Comparison of ENCODE assay signal across 9 mouse cellular contexts in genomic region chr10:87503946-87504345, GRCm38 (mm10). TPM values are rescaled to one million over a fixed set of nuclear protein-coding genes. Genes with fewer than 3 reads are reported as not detected.
DNase-seq lines count a peak whose midpoint lies in the region; ATAC-seq lines count a peak whose summit lies in the region.
"Had no signal": no experiment of that assay in that cellular context is flagged by ENCODE, and none has a peak within 500 bp of the region (broad histone marks: within the 10 kb centered on the region; RNA-seq: fewer than 3 reads in every experiment).

No protein-coding gene starts in this region.

- peaks cover 60% of the 10 kb centered on the region for H3K27me3 ChIP-seq in embryonic facial prominence, embryonic 13.5 days
- peaks cover 6% of the 10 kb centered on the region for H3K27me3 ChIP-seq in hindbrain, embryonic 16.5 days (replicated peaks; ENCODE audit: control insufficient read depth, insufficient read depth, low read length)

- H3K4me2 ChIP-seq in embryonic facial prominence, embryonic 13.5 days = peak overlapping the region; percentile 38
- H3K4me2 ChIP-seq in hindbrain, embryonic 16.5 days (ENCODE audit: low read length) = peak overlapping the region; percentile 48
- H3K4me2 ChIP-seq: heart, embryonic 13.5 days had no signal

- no peak overlapping the region for H3K4me3 ChIP-seq in embryonic facial prominence, embryonic 13.5 days
- no peak overlapping the region for H3K4me3 ChIP-seq in hindbrain, embryonic 16.5 days (ENCODE audit: low read length)
- H3K4me3 ChIP-seq: heart, embryonic 13.5 days had no signal

- WGBS in embryonic facial prominence, embryonic 13.5 days = 1% methylated on average over 10 of the region's 10 CpGs
- 4% methylated on average over 10 of the region's 10 CpGs for WGBS in hindbrain, embryonic 16.5 days

- no peak overlapping the region for H3K9ac ChIP-seq in embryonic facial prominence, embryonic 13.5 days
- H3K9ac ChIP-seq in hindbrain, embryonic 16.5 days (ENCODE audit: low read depth, low read length) = no peak overlapping the region
- H3K9ac ChIP-seq: heart, embryonic 13.5 days had no signal

- ATAC-seq in embryonic facial prominence, embryonic 13.5 days (ENCODE audit: insufficient number of reproducible peaks, insufficient read depth, low FRiP score, low TSS enrichment, low read depth) = no peak
- ATAC-seq in hindbrain, embryonic 16.5 days = peak; percentile 55

- no peak overlapping the region for H3K27ac ChIP-seq in embryonic facial prominence, embryonic 13.5 days
- no peak overlapping the region for H3K27ac ChIP-seq in hindbrain, embryonic 16.5 days (ENCODE audit: low read depth, low read length)
- H3K27ac ChIP-seq: heart, embryonic 13.5 days had no signal

- no peaks in the 10 kb centered on the region for H3K36me3 ChIP-seq in embryonic facial prominence, embryonic 13.5 days
- no peaks in the 10 kb centered on the region for H3K36me3 ChIP-seq in hindbrain, embryonic 16.5 days (ENCODE audit: control insufficient read depth, insufficient read depth, low read length)
- H3K36me3 ChIP-seq: heart, embryonic 13.5 days had no signal

- peak; percentile 35 to 45 for DNase-seq in cerebellum, adult 18-20 months
- no peak for DNase-seq in cerebellum, adult 11-12 months
- peak; percentile 35 for DNase-seq in thymus, postnatal 0 days (ENCODE audit: low spot score)
- no peak for DNase-seq in thymus, postnatal 36 days
- DNase-seq in lung, postnatal 25 days (ENCODE audit: low spot score) = peak; percentile 9
- DNase-seq in right cerebral cortex, postnatal 14 days = peak; percentile 69

- peaks cover 10% of the 10 kb centered on the region; the same call in 1 of the 2 replicates for H3K4me1 ChIP-seq in embryonic facial prominence, embryonic 13.5 days
- peaks cover 7% of the 10 kb centered on the region for H3K4me1 ChIP-seq in hindbrain, embryonic 16.5 days (ENCODE audit: control insufficient read depth, insufficient read depth, low read depth, low read length)
- H3K4me1 ChIP-seq: heart, embryonic 13.5 days had no signal

- H3K9me3 ChIP-seq in embryonic facial prominence, embryonic 13.5 days = no peaks in the 10 kb centered on the region
- no peaks in the 10 kb centered on the region for H3K9me3 ChIP-seq in hindbrain, embryonic 16.5 days (ENCODE audit: control insufficient read depth, low read length)
- H3K9me3 ChIP-seq: heart, embryonic 13.5 days had no signal

RNA-seq across cellular contexts. Expression of gene Ascl1, which starts 10.5 kb away (rescaled TPM):
- polyA plus RNA-seq in thymus, postnatal 0 days (2015; fragmentation: Nextera tagmentation; extraction: Ambion mirVana) = 1.6 and 2.3 TPM in 2 replicates
- 1.4 and 1.8 TPM in 2 replicates for polyA plus RNA-seq in embryonic facial prominence, embryonic 13.5 days (2015; fragmentation: Nextera tagmentation; extraction: Ambion mirVana)
- 6.3 and 9.6 TPM in 2 replicates for polyA plus RNA-seq in hindbrain, embryonic 16.5 days (2015; fragmentation: Nextera tagmentation; extraction: Ambion mirVana)

RNA-seq across cellular contexts. Expression of gene Pah, which starts 17.6 kb away (rescaled TPM):
- polyA plus RNA-seq in thymus, postnatal 0 days (2015; fragmentation: Nextera tagmentation; extraction: Ambion mirVana) = 0.31 and 0.88 TPM in 2 replicates
- 0.36 TPM in 1 of 2 replicates, not detected in the other for polyA plus RNA-seq in embryonic facial prominence, embryonic 13.5 days (2015; fragmentation: Nextera tagmentation; extraction: Ambion mirVana)
- 0.10 TPM in 1 of 2 replicates, not detected in the other for polyA plus RNA-seq in hindbrain, embryonic 16.5 days (2015; fragmentation: Nextera tagmentation; extraction: Ambion mirVana)

Comparison
In these comparisons a context has a peak if more than half of its experiments do, and no peak if none do; other contexts are left out.
1. DNase-seq: peak in cerebellum, adult 18-20 months (2 of 2), thymus, postnatal 0 days (single experiment), lung, postnatal 25 days (single experiment) and right cerebral cortex, postnatal 14 days (single experiment); none in cerebellum, adult 11-12 months (single experiment) and thymus, postnatal 36 days (0 of 2).